Mouse (Mus musculus): ENCODE results near the gene Klf13. TPM values are rescaled to one million over a fixed set of nuclear protein-coding genes. Genes with fewer than 3 reads are reported as not detected.

Gene Klf13
- polyA plus RNA-seq (2021; fragmentation: Nextera tagmentation): 141 and 153 TPM in 2 replicates
- long read RNA-seq, experiment 1, full-length matches to known transcripts: 2 of 13 reads
- long read RNA-seq, experiment 1, partial matches to known transcripts: 0 of 13 reads
- long read RNA-seq, experiment 1, other reads (novel, unspliced or antisense): 11 of 13 reads
- long read RNA-seq, experiment 2, full-length matches to known transcripts: 24 of 464 reads
- long read RNA-seq, experiment 2, partial matches to known transcripts: 8 of 464 reads
- long read RNA-seq, experiment 2, other reads (novel, unspliced or antisense): 432 of 464 reads

GRCm38 (mm10) chr7:63938914-63939396 is at the start of gene Klf13:
Gene Klf13 (minus strand): TSS chr7:63938915.

GRCm38 (mm10) chr7:63916268-63916907 is 22.3 kb downstream of the Klf13 start, which contains the start of gene E030018B13Rik:
Gene E030018B13Rik (plus strand): TSS chr7:63916857.

Other genes with a start within 250 kb of the Klf13 start
- not detected in 2 replicates for gene E030018B13Rik, start 22.1 kb downstream of the Klf13 start, polyA plus RNA-seq (2021; fragmentation: Nextera tagmentation)
- 0.21 and 1.0 TPM in 2 replicates for gene Trpm1, start 214.9 kb upstream of the Klf13 start, polyA plus RNA-seq (2021; fragmentation: Nextera tagmentation)